In the genomic region with DNA sequence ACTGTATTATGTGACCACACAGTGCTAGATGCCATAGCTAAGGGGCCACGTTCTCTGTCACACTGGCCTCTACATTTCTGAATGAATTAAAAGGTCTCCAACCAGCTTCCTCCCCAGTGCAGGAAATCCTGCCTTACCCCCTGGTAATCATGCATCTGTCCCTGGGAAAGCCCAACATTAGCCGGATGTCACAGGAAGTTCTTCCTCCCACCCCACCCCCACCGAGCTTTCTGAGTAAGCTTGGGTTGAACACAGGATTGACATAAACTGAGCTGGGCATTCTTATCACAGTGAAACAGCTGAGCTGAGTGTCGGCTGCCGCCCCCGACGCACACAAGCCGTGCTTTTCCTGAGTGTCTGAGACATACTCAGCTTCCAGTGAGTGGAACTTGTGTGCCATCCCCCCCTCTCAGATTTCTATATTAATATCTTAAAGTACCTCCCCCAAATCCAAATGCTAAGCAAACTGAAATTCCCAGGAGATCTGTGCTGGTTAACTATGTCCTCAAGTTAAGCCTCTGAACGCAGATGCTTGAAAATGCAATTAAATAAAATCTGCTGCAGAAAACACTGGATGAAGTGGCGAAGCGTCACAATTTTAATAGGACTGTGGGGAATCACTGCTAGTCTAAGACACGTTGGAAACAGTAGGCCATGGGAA, we compare ENCODE assay signal across 7 mouse cellular contexts. TPM values are rescaled to one million over a fixed set of nuclear protein-coding genes. Genes with fewer than 3 reads are reported as not detected.
DNase-seq lines count a peak whose midpoint lies in the region; ATAC-seq lines count a peak whose summit lies in the region.

No protein-coding gene starts in this region.

- peak; percentile 13 for DNase-seq in thymus, postnatal 4 days
- no peak for DNase-seq in thymus, adult 18-20 months
- DNase-seq in heart, embryonic 10.5 days (ENCODE audit: low spot score), result peak; percentile 83
- DNase-seq in lung, postnatal 14 days, result peak; percentile 64
- DNase-seq in cerebellum, postnatal 4 days (ENCODE audit: low spot score in 2 of 2), result no peak

- H3K9me3 ChIP-seq in heart, embryonic 10.5 days, result no peaks in the 10 kb centered on the region
- no peaks in the 10 kb centered on the region for H3K9me3 ChIP-seq in kidney, embryonic 15.5 days (replicated peaks)

- peak; percentile 61; the same call in 1 of the 2 replicates for ATAC-seq in kidney, embryonic 15.5 days (replicated peaks; ENCODE audit: low FRiP score)
- ATAC-seq in cerebellum, adult (ENCODE audit: insufficient number of reproducible peaks, low FRiP score, low TSS enrichment), result no peak

- H3K9ac ChIP-seq in kidney, embryonic 15.5 days, result no peak overlapping the region

- peak overlapping the region; percentile 60 for H3K27ac ChIP-seq in heart, embryonic 10.5 days
- H3K27ac ChIP-seq in kidney, embryonic 15.5 days, result peak overlapping the region; percentile 72

- H3K4me1 ChIP-seq in heart, embryonic 10.5 days, result peaks cover 50% of the 10 kb centered on the region
- peaks cover 19% of the 10 kb centered on the region for H3K4me1 ChIP-seq in kidney, embryonic 15.5 days

- no peaks in the 10 kb centered on the region for H3K36me3 ChIP-seq in heart, embryonic 10.5 days
- no peaks in the 10 kb centered on the region for H3K36me3 ChIP-seq in kidney, embryonic 15.5 days

- no peaks in the 10 kb centered on the region for H3K27me3 ChIP-seq in heart, embryonic 10.5 days (ENCODE audit: insufficient read depth, poor library complexity, severe bottlenecking)
- no peaks in the 10 kb centered on the region for H3K27me3 ChIP-seq in kidney, embryonic 15.5 days

- peak overlapping the region; percentile 27; the same call in 1 of the 2 replicates for H3K4me2 ChIP-seq in kidney, embryonic 15.5 days

- peak overlapping the region; percentile 9; the same call in 1 of the 2 replicates for H3K4me3 ChIP-seq in heart, embryonic 10.5 days
- H3K4me3 ChIP-seq in kidney, embryonic 15.5 days (replicated peaks), result no peak overlapping the region

- 33% methylated on average over 12 of the region's 12 CpGs for WGBS in heart, embryonic 10.5 days
- 33% methylated on average over 12 of the region's 12 CpGs for WGBS in kidney, embryonic 15.5 days

RNA-seq across cellular contexts. Expression of a gene that starts 38.3 kb away (rescaled TPM):
- polyA plus RNA-seq in heart, embryonic 10.5 days (2016; fragmentation: Nextera tagmentation; extraction: Ambion mirVana), result 5.5 and 6.8 TPM in 2 replicates
- 15.7 and 16.4 TPM in 2 replicates for polyA plus RNA-seq in kidney, embryonic 15.5 days (2015; fragmentation: Nextera tagmentation; extraction: Ambion mirVana)

Comparison
In these comparisons a context has a peak if more than half of its experiments do, and no peak if none do; other contexts are left out.
1. DNase-seq: peak in thymus, postnatal 4 days (single experiment), heart, embryonic 10.5 days (single experiment) and lung, postnatal 14 days (single experiment); none in thymus, adult 18-20 months (0 of 2) and cerebellum, postnatal 4 days (0 of 2).